Mouse (Mus musculus) large intestine, adult 2 months (tissue): ENCODE measurements around the gene Tas2r109. TPM values are rescaled to one million over a fixed set of nuclear protein-coding genes. Genes with fewer than 3 reads are reported as not detected.
"Not testable (repeated sequence)": the region's sequence is repeated elsewhere in the genome, so short reads cannot be mapped to it uniquely, and the experiment has no call there.

ENCODE experiments used
- DNase-seq: peaks from one replicate; pipeline ENCODE4 v3.0.0-alpha.2; 2012; ENCODE audit warnings: low read depth, low spot score
- WGBS: fragments of 180-500 bp; shearing (Covaris S2); methylation state at CpG from one replicate; pipeline ENCODE4 v1.1.7; 2018; 5-methylcytosine and 5-hydroxymethylcytosine counted together
- polyA plus RNA-seq: library from polyadenylated mRNA; depleted of rRNA; stranded (reverse); fragments of >200 nt; gene quantifications from 2 replicates; pipeline ENCODE4 v1.2.3, GENCODE M21; 2012; rRNA removed

The Tas2r109 gene
- polyA plus RNA-seq, result not detected in 2 replicates

GRCm38 (mm10) chr6:132980865-132981264 is at the start of gene Tas2r109:
Gene Tas2r109, minus strand, starts transcription at chr6:132980965.
- DNase-seq, result no peak
- 68% methylated on average over 2 of the region's 2 CpGs for whole genome bisulfite sequencing

GRCm38 (mm10) chr6:132957819-132958218 is 22.9 kb downstream of the Tas2r109 start, which contains the start of gene Tas2r131:
Gene Tas2r131, minus strand, starts transcription at chr6:132957919.
- 57% methylated on average over 1 of the region's 1 CpGs for WGBS
- no peak for DNase-seq

GRCm38 (mm10) chr6:132950802-132951201 is 30.0 kb downstream of the Tas2r109 start, which contains the start of gene Tas2r129:
Gene Tas2r129, plus strand, starts transcription at chr6:132951102.
- WGBS, result 72% methylated on average over 2 of the region's 2 CpGs
- DNase-seq, result no peak

GRCm38 (mm10) chr6:132941376-132941775 is 39.4 kb downstream of the Tas2r109 start:
- not testable (repeated sequence) for DNase-seq

Other genes starting within 250 kb of the Tas2r109 start
- not detected in 2 replicates for gene Tas2r115, start 242.9 kb downstream of the Tas2r109 start, polyA plus RNA-seq
- gene Tas2r124, start 226.2 kb downstream of the Tas2r109 start, polyA plus RNA-seq, result not detected in 2 replicates
- gene Tas2r102, start 218.8 kb downstream of the Tas2r109 start, polyA plus RNA-seq, result not detected in 2 replicates
- not detected in 2 replicates for gene Tas2r136, start 202.8 kb downstream of the Tas2r109 start, polyA plus RNA-seq
- gene Tas2r117, start 178.1 kb downstream of the Tas2r109 start, polyA plus RNA-seq, result not detected in 2 replicates
- not detected in 2 replicates for gene Tas2r123, start 133.8 kb downstream of the Tas2r109 start, polyA plus RNA-seq
- not detected in 2 replicates for gene Tas2r116, start 125.5 kb downstream of the Tas2r109 start, polyA plus RNA-seq
- not detected in 2 replicates for gene Tas2r110, start 113.0 kb downstream of the Tas2r109 start, polyA plus RNA-seq
- gene Tas2r113, start 88.0 kb downstream of the Tas2r109 start, polyA plus RNA-seq, result not detected in 2 replicates
- not detected in 2 replicates for gene Tas2r125, start 71.3 kb downstream of the Tas2r109 start, polyA plus RNA-seq
- gene Tas2r129, start 29.9 kb downstream of the Tas2r109 start, polyA plus RNA-seq, result not detected in 2 replicates
- not detected in 2 replicates for gene Tas2r131, start 23.0 kb downstream of the Tas2r109 start, polyA plus RNA-seq
- not detected in 2 replicates for gene Tas2r103, start 56.1 kb upstream of the Tas2r109 start, polyA plus RNA-seq
- not detected in 2 replicates for gene Tas2r140, start 74.9 kb upstream of the Tas2r109 start, polyA plus RNA-seq
- 20.6 and 29.5 TPM in 2 replicates for gene Smim10l1, start 123.9 kb upstream of the Tas2r109 start, polyA plus RNA-seq